Mouse (Mus musculus): Measurements from ENCODE around the gene Nav2. TPM values are rescaled to one million over a fixed set of nuclear protein-coding genes. Genes with fewer than 3 reads are reported as not detected.
A peak's percentile ranks its signal among the peaks of the same experiment; 100 is the strongest.

Nav2 gene
- polyA plus RNA-seq, 1 experiment, result 32.5 TPM

DNA sequence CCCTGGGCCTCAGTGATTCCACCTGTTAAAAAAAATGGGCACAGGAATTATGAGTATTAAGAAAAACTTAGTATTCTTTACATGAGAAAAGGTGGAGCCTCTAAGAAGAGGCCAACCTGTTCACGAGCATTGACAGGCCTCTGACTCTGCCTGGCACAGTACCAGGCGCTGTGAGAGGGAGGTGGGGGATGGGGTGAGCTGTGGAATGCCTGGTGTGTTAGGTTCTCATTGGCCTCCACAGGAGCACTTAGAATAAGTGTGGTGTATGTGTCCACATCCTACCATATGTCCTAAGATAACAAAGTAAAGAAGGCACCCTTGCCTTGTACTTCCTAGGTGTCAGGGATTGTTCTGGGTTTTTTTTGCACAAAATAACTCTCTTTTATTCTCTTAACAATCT is 340.9 kb downstream of the Nav2 start:
- Histone ChIP-seq H3K27ac (ENCODE audit: insufficient read depth, low read length) (no peak overlapping the region), H3K4me3 (replicated peaks; ENCODE audit: insufficient read depth, low read depth, low read length) (peak overlapping the region; percentile 96), H3K27me3 (ENCODE audit: control insufficient read depth, insufficient read depth, low read length) (no peaks in the 10 kb centered on the region), H3K4me1 (ENCODE audit: control insufficient read depth, insufficient read depth, low read length) (peaks cover 30% of the 10 kb centered on the region)
- 22% methylated on average over 2 of the region's 2 CpGs for WGBS
- DNase-seq, result no peak
- TF ChIP-seq POLR2A (IDR thresholded peaks at IDR 0.05; ENCODE audit: borderline replicate concordance, insufficient read depth, low read length) (no peak), CTCF (IDR thresholded peaks at IDR 0.05; ENCODE audit: borderline replicate concordance, insufficient read depth, low read depth, low read length) (no peak)

- peaks cover 30% of the 10 kb centered on the region for H3K4me1 ChIP-seq (ENCODE audit: control insufficient read depth, insufficient read depth, low read length)
- 3% methylated on average over 9 of the region's 9 CpGs for WGBS
- TF ChIP-seq CTCF (IDR thresholded peaks at IDR 0.05; ENCODE audit: borderline replicate concordance, insufficient read depth, low read depth, low read length) (peak; percentile 94), POLR2A (IDR thresholded peaks at IDR 0.05; ENCODE audit: borderline replicate concordance, insufficient read depth, low read length) (no peak)
These were observed 341.5 kb downstream of the Nav2 start for GRCm38 (mm10) chr7:49249996-49250395.

DNA sequence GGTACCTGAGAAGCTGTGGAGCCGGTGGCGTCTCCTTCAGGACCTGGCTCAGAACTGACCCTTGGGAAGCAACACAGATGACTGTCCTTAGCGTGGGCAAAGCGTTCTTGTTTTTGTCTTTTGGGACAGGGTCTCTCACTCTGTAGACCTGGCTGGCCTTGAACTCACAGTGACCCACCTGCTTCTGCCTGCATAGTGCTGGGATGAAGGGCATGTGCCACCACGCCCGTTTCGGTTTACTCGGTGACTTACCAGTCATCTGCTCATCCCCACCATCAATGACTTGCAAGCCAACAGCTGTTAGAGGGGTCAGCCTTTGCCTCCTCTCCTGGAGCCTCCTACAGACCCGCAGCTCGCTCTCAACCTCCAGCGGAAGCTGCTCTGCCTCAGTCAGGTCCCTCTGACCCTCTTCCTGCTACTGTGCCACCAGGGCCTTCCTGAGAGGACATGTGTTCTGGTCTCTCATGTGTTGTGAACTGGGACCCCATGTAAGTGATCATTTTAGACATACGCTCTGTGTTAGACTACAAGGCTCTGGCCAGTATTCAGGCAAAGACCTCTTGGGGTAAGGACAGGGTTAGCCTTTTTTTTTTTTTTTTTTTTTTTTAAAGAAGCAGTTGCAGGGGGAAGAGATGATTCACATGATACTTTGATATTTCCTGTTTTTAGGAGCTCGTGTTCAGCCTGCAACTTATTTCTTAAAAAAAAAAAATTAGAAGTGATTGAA is 342.2 kb downstream of the Nav2 start:
- DNase-seq, result peak in 1 of 2 experiments; percentile 19
- Histone ChIP-seq H3K4me1 (ENCODE audit: control insufficient read depth, insufficient read depth, low read length) (peaks cover 35% of the 10 kb centered on the region), H3K27me3 (ENCODE audit: control insufficient read depth, insufficient read depth, low read length) (no peaks in the 10 kb centered on the region), H3K4me3 (replicated peaks; ENCODE audit: insufficient read depth, low read depth, low read length) (peak overlapping the region; percentile 8), H3K27ac (ENCODE audit: insufficient read depth, low read length) (peak overlapping the region; percentile 13; the same call in 1 of the 2 replicates)
- 65% methylated on average over 13 of the region's 13 CpGs for WGBS
- TF ChIP-seq CTCF (IDR thresholded peaks at IDR 0.05; ENCODE audit: borderline replicate concordance, insufficient read depth, low read depth, low read length) (no peak), POLR2A (IDR thresholded peaks at IDR 0.05; ENCODE audit: borderline replicate concordance, insufficient read depth, low read length) (no peak)

More at GRCm38 (mm10) chr7:49249996-49250395, 341.5 kb downstream of the Nav2 start:
- Histone ChIP-seq H3K27me3 (ENCODE audit: control insufficient read depth, insufficient read depth, low read length) (no peaks in the 10 kb centered on the region), H3K27ac (ENCODE audit: insufficient read depth, low read length) (peak overlapping the region; percentile 13; the same call in 1 of the 2 replicates), H3K4me3 (replicated peaks; ENCODE audit: insufficient read depth, low read depth, low read length) (peak overlapping the region; percentile 28)
- DNase-seq, result peak; percentile 87 to 93

DNA sequence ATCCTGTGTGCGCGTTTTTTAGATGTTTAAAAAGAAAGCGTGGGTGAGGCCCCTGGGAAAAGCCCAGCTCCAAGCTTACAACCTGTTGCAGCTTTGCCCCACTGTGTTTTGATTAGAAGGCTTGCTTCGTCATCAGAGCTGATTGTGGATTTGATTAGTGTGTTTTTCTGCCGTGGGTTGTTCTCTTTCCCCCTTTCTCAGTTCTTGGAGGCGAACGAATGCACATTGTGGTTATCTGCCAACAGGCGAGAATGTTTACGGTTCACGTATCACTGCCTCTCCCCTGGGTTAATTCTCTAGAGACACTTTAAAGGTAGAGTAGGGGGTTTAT is 342.8 kb downstream of the Nav2 start:
- 55% methylated on average over 10 of the region's 10 CpGs for WGBS
- H3K27me3 ChIP-seq (ENCODE audit: control insufficient read depth, insufficient read depth, low read length), result no peaks in the 10 kb centered on the region

GRCm38 (mm10) chr7:49252444-49252843 is 343.9 kb downstream of the Nav2 start:
- H3K4me1 ChIP-seq (ENCODE audit: control insufficient read depth, insufficient read depth, low read length), result peaks cover 51% of the 10 kb centered on the region
- TF ChIP-seq CTCF (IDR thresholded peaks at IDR 0.05; ENCODE audit: borderline replicate concordance, insufficient read depth, low read depth, low read length) (no peak), POLR2A (IDR thresholded peaks at IDR 0.05; ENCODE audit: borderline replicate concordance, insufficient read depth, low read length) (no peak)
- no peak for DNase-seq
- H3K4me3 ChIP-seq (replicated peaks; ENCODE audit: insufficient read depth, low read depth, low read length), result no peak overlapping the region
- no peak overlapping the region for H3K27ac ChIP-seq (ENCODE audit: insufficient read depth, low read length)
- no peaks in the 10 kb centered on the region for H3K27me3 ChIP-seq (ENCODE audit: control insufficient read depth, insufficient read depth, low read length)
- WGBS, result 83% methylated on average over 7 of the region's 7 CpGs

More for the DNA sequence above, 342.8 kb downstream of the Nav2 start:
- no peak for DNase-seq
- Histone ChIP-seq H3K4me3 (replicated peaks; ENCODE audit: insufficient read depth, low read depth, low read length) (no peak overlapping the region), H3K27ac (ENCODE audit: insufficient read depth, low read length) (no peak overlapping the region), H3K4me1 (ENCODE audit: control insufficient read depth, insufficient read depth, low read length) (peaks cover 40% of the 10 kb centered on the region)
- TF ChIP-seq CTCF (IDR thresholded peaks at IDR 0.05; ENCODE audit: borderline replicate concordance, insufficient read depth, low read depth, low read length), result no peak
- TF ChIP-seq POLR2A (IDR thresholded peaks at IDR 0.05; ENCODE audit: borderline replicate concordance, insufficient read depth, low read length), result no peak

DNA sequence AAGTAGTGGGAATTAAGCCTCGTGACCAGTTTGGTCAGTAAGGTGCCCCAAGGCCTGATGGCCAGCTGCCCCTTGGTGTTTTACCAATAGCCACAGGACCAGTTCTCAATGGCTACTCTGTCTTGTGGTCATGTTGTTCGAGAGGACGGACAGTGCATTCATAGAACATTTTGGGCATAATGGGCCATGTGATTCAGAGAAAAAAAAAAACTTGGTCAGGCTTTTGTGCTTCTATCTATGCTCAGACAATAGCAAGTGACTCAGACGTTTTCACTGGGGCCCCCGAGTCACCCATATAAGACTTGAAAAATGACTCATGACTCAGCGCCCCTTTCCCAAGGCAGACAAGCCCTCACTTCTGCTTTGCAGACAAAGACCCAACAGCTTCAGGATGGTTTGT is 344.4 kb downstream of the Nav2 start:
- TF ChIP-seq CTCF (IDR thresholded peaks at IDR 0.05; ENCODE audit: borderline replicate concordance, insufficient read depth, low read depth, low read length) (no peak), POLR2A (IDR thresholded peaks at IDR 0.05; ENCODE audit: borderline replicate concordance, insufficient read depth, low read length) (no peak)
- H3K4me1 ChIP-seq (ENCODE audit: control insufficient read depth, insufficient read depth, low read length), result peaks cover 55% of the 10 kb centered on the region

GRCm38 (mm10) chr7:49255053-49255452 is 346.5 kb downstream of the Nav2 start:
- no peak for DNase-seq
- H3K27me3 ChIP-seq (ENCODE audit: control insufficient read depth, insufficient read depth, low read length), result no peaks in the 10 kb centered on the region
- TF ChIP-seq CTCF (IDR thresholded peaks at IDR 0.05; ENCODE audit: borderline replicate concordance, insufficient read depth, low read depth, low read length) (peak; percentile 32; the same call in 1 of the 2 replicates), POLR2A (IDR thresholded peaks at IDR 0.05; ENCODE audit: borderline replicate concordance, insufficient read depth, low read length) (no peak)
- 95% methylated on average over 5 of the region's 5 CpGs for WGBS
- H3K4me1 ChIP-seq (ENCODE audit: control insufficient read depth, insufficient read depth, low read length), result peaks cover 55% of the 10 kb centered on the region
- H3K27ac ChIP-seq (ENCODE audit: insufficient read depth, low read length), result no peak overlapping the region
- H3K4me3 ChIP-seq (replicated peaks; ENCODE audit: insufficient read depth, low read depth, low read length), result no peak overlapping the region

More for the DNA sequence above, 344.4 kb downstream of the Nav2 start:
- no peaks in the 10 kb centered on the region for H3K27me3 ChIP-seq (ENCODE audit: control insufficient read depth, insufficient read depth, low read length)
- DNase-seq, result no peak
- no peak overlapping the region for H3K4me3 ChIP-seq (replicated peaks; ENCODE audit: insufficient read depth, low read depth, low read length)
- WGBS, result 62% methylated on average over 6 of the region's 6 CpGs
- H3K27ac ChIP-seq (ENCODE audit: insufficient read depth, low read length), result no peak overlapping the region

Data from cerebellum, adult 2 months (tissue).